Mouse (Mus musculus) neural tube, embryonic 13.5 days (tissue): ENCODE data around the gene Tmprss11b. TPM values are rescaled to one million over a fixed set of nuclear protein-coding genes. Genes with fewer than 3 reads are reported as not detected.
"Not testable (repeated sequence)": the region's sequence is repeated elsewhere in the genome, so short reads cannot be mapped to it uniquely, and the experiment has no call there.

Experiments
- ATAC-seq: fragments of 200-750 bp; cut with Nextera tagmentation; 2 replicates; pipeline ENCODE4 v1.8.0; 2017; ENCODE audit warnings: low read depth, mild to moderate bottlenecking, moderate TSS enrichment, moderate library complexity
- H3K27ac ChIP-seq: fragments of 300-500 bp; sonication (generic); replicated peaks from 2 replicates; pipeline ENCODE4 v1.5.1; 2015; ENCODE audit warnings: moderate library complexity, mild to moderate bottlenecking, inconsistent platforms
- H3K27me3 ChIP-seq: fragments of 300-500 bp; sonication (generic); 2 replicates; pipeline ENCODE4 v1.6.1; 2015; ENCODE audit warnings: mild to moderate bottlenecking, inconsistent platforms
- H3K36me3 ChIP-seq: fragments of 300-500 bp; sonication (generic); 2 replicates; pipeline ENCODE4 v1.6.1; 2015; ENCODE audit warnings: mild to moderate bottlenecking, inconsistent platforms
- H3K4me1 ChIP-seq: fragments of 300-500 bp; sonication (generic); replicated peaks from 2 replicates; pipeline ENCODE4 v1.6.1; 2015; ENCODE audit warnings: inconsistent platforms
- H3K4me2 ChIP-seq: fragments of 300-500 bp; sonication (generic); 2 replicates; pipeline ENCODE4 v1.6.1; 2015; ENCODE audit warnings: inconsistent platforms, mild to moderate bottlenecking, moderate library complexity
- H3K4me3 ChIP-seq: fragments of 300-500 bp; sonication (generic); 2 replicates; pipeline ENCODE4 v1.5.1; 2015; ENCODE audit warnings: mild to moderate bottlenecking, inconsistent platforms
- H3K9ac ChIP-seq: fragments of 300-500 bp; sonication (generic); 2 replicates; pipeline ENCODE4 v1.6.1; 2015; ENCODE audit warnings: moderate library complexity, mild to moderate bottlenecking, inconsistent platforms
- H3K9me3 ChIP-seq: fragments of 300-500 bp; sonication (generic); 2 replicates; pipeline ENCODE4 v1.6.1; 2016; ENCODE audit warnings: inconsistent platforms
- WGBS: fragments of 180-500 bp; shearing (Covaris S2); methylation state at CpG from one replicate; pipeline ENCODE4 v1.1.7; 2015; 5-methylcytosine and 5-hydroxymethylcytosine counted together
- polyA plus RNA-seq: library from polyadenylated mRNA; unstranded; fragments of >200 nt; fragmentation: Nextera tagmentation; extraction: Ambion mirVana; gene quantifications from 2 replicates; pipeline ENCODE4 v1.2.1, GENCODE M21; 2015

The Tmprss11b gene
- polyA plus RNA-seq: not detected in 2 replicates

GRCm38 (mm10) chr5:86676262-86676661 is at the start of gene Tmprss11b:
Gene Tmprss11b (minus strand): TSS chr5:86676362.
- H3K27ac ChIP-seq: no peak within 1 kb of the TSS
- no peaks in the 10 kb centered on the region for H3K27me3 ChIP-seq
- H3K4me3 ChIP-seq: no peak within 1 kb of the TSS
- no peaks in the 10 kb centered on the region for H3K4me1 ChIP-seq
- H3K36me3 ChIP-seq: no peaks in the 10 kb centered on the region
- 83% methylated on average over 5 of the region's 5 CpGs for WGBS
- no peak within 1 kb of the TSS for H3K4me2 ChIP-seq
- no peaks in the 10 kb centered on the region for H3K9me3 ChIP-seq
- no peak for ATAC-seq
- no peak within 1 kb of the TSS for H3K9ac ChIP-seq

- Histone ChIP-seq H3K4me1 (no peaks in the 10 kb centered on the region), H3K9ac (no peak overlapping the region), H3K36me3 (no peaks in the 10 kb centered on the region), H3K27me3 (no peaks in the 10 kb centered on the region), H3K4me3 (no peak overlapping the region), H3K27ac (no peak overlapping the region), H3K4me2 (no peak overlapping the region), H3K9me3 (no peaks in the 10 kb centered on the region)
- ATAC-seq: no peak
These were observed 48.9 kb upstream of the Tmprss11b start for GRCm38 (mm10) chr5:86725021-86725420.

DNA sequence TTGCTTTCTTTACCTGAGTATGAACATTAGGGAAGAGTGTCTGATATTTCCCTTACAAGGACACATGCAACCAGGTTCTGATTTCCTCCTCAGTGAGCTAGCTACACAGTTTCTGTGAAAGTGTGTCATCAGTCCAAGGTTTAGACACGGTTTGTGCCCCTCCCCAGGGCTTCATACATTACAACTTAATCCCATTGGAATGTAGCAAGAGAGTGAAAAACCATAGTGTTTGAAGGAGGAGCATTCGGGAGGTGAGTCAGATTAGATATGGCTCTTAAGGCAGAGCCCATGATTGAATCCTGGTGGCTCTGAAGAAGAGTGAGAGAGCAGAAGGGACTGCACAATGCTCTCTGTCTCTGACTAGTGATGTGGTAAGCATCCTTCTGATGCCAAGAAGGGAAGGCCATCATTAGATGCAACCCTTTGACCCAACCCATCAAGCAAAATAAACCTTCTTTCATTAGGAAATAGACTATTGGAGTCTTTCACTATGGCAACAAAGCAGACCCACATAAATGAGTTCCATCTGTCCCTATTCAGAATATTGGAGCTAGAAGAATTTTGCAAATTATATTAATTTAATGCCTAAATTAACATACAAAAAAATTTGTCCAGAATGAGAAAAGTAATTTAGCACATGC is 46.8 kb upstream of the Tmprss11b start:
- no peak for ATAC-seq
- WGBS: 61% methylated on average over 2 of the region's 2 CpGs
- H3K4me2 ChIP-seq: no peak overlapping the region
- no peak overlapping the region for H3K4me3 ChIP-seq
- no peaks in the 10 kb centered on the region for H3K9me3 ChIP-seq
- no peak overlapping the region for H3K9ac ChIP-seq
- no peaks in the 10 kb centered on the region for H3K27me3 ChIP-seq
- H3K27ac ChIP-seq: no peak overlapping the region
- no peaks in the 10 kb centered on the region for H3K4me1 ChIP-seq
- no peaks in the 10 kb centered on the region for H3K36me3 ChIP-seq

- WGBS: 92% methylated on average over 2 of the region's 2 CpGs
- Histone ChIP-seq H3K9ac (no peak overlapping the region), H3K27me3 (no peaks in the 10 kb centered on the region), H3K9me3 (no peaks in the 10 kb centered on the region), H3K4me3 (no peak overlapping the region), H3K4me1 (no peaks in the 10 kb centered on the region), H3K27ac (no peak overlapping the region), H3K4me2 (no peak overlapping the region), H3K36me3 (no peaks in the 10 kb centered on the region)
- ATAC-seq: no peak
These were observed 38.8 kb upstream of the Tmprss11b start for GRCm38 (mm10) chr5:86714967-86715366.

DNA sequence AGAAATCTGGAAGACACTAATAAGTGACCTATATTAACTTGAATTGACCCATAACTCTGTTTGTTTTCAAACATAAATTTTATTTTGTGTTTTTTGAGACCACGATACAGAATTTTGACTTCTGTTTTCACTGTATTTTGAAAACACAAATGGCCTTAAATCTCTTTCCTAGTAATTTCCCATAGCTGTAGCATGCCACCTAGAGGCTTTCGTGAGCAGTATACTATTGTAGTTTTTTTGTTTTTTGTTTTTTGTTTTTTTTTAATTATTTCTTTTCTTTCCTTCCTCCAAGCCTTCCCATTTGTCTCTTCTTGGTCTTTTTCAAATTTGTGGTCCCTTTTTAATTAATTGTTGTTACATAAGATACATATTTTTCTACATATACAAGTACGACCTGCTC is 28.8 kb upstream of the Tmprss11b start:
- Histone ChIP-seq H3K9me3 (no peaks in the 10 kb centered on the region), H3K4me3 (no peak overlapping the region)
- 84% methylated on average over 3 of the region's 3 CpGs for WGBS

GRCm38 (mm10) chr5:86684667-86685066 is 8.5 kb upstream of the Tmprss11b start:
- 58% methylated on average over 4 of the region's 4 CpGs for WGBS
- H3K36me3 ChIP-seq: no peaks in the 10 kb centered on the region
- no peaks in the 10 kb centered on the region for H3K4me1 ChIP-seq
- H3K9me3 ChIP-seq: no peaks in the 10 kb centered on the region
- H3K4me2 ChIP-seq: no peak overlapping the region
- no peak overlapping the region for H3K9ac ChIP-seq
- no peak for ATAC-seq
- H3K4me3 ChIP-seq: no peak overlapping the region
- no peak overlapping the region for H3K27ac ChIP-seq
- no peaks in the 10 kb centered on the region for H3K27me3 ChIP-seq

More for the DNA sequence above, 28.8 kb upstream of the Tmprss11b start:
- Histone ChIP-seq H3K9ac (no peak overlapping the region), H3K27me3 (no peaks in the 10 kb centered on the region), H3K36me3 (no peaks in the 10 kb centered on the region), H3K4me1 (no peaks in the 10 kb centered on the region), H3K4me2 (no peak overlapping the region), H3K27ac (no peak overlapping the region)
- no peak for ATAC-seq

GRCm38 (mm10) chr5:86649185-86649584 is 27.0 kb downstream of the Tmprss11b start:
- not testable (repeated sequence) for ATAC-seq, H3K36me3 ChIP-seq

DNA sequence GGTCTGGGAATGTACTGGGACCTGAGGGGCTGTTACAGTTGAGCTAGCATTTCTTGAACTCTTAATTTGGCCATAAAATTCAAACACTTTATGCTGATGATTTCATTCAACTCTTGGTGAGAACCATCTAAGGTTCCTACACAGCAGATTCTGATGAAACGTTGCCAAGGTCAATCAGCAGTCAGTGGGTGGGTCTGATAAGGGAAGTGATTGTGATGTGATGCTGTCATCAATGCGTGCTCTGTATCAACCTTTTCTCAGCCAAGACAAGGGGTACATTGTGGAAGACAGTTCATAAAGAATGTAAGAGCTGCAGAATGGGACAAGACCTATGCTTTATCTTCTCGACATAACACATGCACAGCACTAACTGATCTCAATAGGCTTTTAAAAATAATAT is 35.4 kb downstream of the Tmprss11b start:
- no peak for ATAC-seq
- no peaks in the 10 kb centered on the region for H3K27me3 ChIP-seq
- no peak overlapping the region for H3K4me2 ChIP-seq
- no peak overlapping the region for H3K4me3 ChIP-seq
- no peaks in the 10 kb centered on the region for H3K4me1 ChIP-seq
- no peaks in the 10 kb centered on the region for H3K9me3 ChIP-seq
- H3K36me3 ChIP-seq: no peaks in the 10 kb centered on the region
- 63% methylated on average over 3 of the region's 3 CpGs for WGBS
- no peak overlapping the region for H3K9ac ChIP-seq
- no peak overlapping the region for H3K27ac ChIP-seq

More at GRCm38 (mm10) chr5:86649185-86649584, 27.0 kb downstream of the Tmprss11b start:
- not testable (repeated sequence) for H3K27ac ChIP-seq, H3K4me3 ChIP-seq, H3K4me1 ChIP-seq, H3K27me3 ChIP-seq, H3K9ac ChIP-seq, H3K9me3 ChIP-seq, H3K4me2 ChIP-seq
- WGBS: 30% methylated on average over 4 of the region's 4 CpGs

DNA sequence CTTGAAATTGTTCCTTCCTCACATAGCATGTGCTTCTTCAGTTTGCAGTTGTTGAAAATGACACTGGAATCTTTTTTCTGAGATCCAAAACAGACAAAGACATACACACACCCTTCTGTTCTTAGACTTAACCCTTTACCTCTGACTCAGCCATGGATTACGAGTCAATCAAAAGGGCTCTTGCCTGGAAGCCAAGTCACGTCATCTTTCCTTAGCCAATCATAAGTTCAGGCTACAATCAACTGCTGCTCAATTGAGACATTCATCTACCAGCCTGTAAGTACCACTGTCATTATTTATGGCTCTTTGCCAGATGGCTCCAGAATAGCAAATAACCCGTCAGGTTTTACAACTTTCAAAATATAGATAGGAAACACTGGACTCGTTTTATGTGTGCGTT is 43.8 kb downstream of the Tmprss11b start, which contains the start of gene Tmprss11f:
Gene Tmprss11f, minus strand, starts transcription at position 101 of the 400 bp plus-strand sequence.
- WGBS: 72% methylated on average over 5 of the region's 5 CpGs
- Histone ChIP-seq H3K27ac (no peak within 1 kb of the TSS), H3K4me1 (no peaks in the 10 kb centered on the region), H3K9me3 (no peaks in the 10 kb centered on the region), H3K36me3 (no peaks in the 10 kb centered on the region), H3K4me3 (no peak within 1 kb of the TSS), H3K9ac (no peak within 1 kb of the TSS), H3K4me2 (no peak within 1 kb of the TSS), H3K27me3 (no peaks in the 10 kb centered on the region)
- ATAC-seq: no peak

- H3K9me3 ChIP-seq: no peaks in the 10 kb centered on the region
- 86% methylated on average over 2 of the region's 2 CpGs for WGBS
- no peak overlapping the region for H3K9ac ChIP-seq
- H3K4me1 ChIP-seq: no peaks in the 10 kb centered on the region
- no peak overlapping the region for H3K27ac ChIP-seq
- ATAC-seq: no peak
- no peak overlapping the region for H3K4me3 ChIP-seq
- H3K27me3 ChIP-seq: no peaks in the 10 kb centered on the region
- H3K36me3 ChIP-seq: no peaks in the 10 kb centered on the region
- H3K4me2 ChIP-seq: no peak overlapping the region
These were observed 45.5 kb downstream of the Tmprss11b start for GRCm38 (mm10) chr5:86630700-86631099.

DNA sequence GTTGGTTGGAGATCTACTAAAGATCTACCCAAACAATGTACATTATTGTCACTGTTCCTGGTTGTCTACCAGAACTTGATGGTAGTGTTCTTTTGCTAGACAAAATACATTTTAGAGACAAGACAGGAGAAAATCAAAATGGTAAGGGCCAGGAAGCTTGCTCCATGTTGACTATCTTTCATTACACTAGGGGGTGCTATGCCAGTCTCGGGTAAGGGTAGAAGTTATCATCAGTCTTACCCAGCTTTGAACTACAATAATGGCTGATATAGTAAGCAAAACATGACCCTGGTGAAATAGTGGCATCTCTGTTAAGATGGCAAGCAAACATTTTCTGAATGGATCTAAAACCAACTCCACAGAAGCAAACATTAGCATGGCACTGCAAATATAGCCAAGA is 54.4 kb downstream of the Tmprss11b start:
- WGBS: 78% methylated on average over 1 of the region's 1 CpGs
- Histone ChIP-seq H3K27me3 (no peaks in the 10 kb centered on the region), H3K27ac (no peak overlapping the region), H3K4me2 (no peak overlapping the region), H3K4me3 (no peak overlapping the region), H3K9ac (no peak overlapping the region), H3K9me3 (no peaks in the 10 kb centered on the region), H3K36me3 (no peaks in the 10 kb centered on the region), H3K4me1 (no peaks in the 10 kb centered on the region)
- no peak for ATAC-seq
